Mouse (Mus musculus) mesoderm, embryonic 11.5 days (tissue): ENCODE data around the gene Neu4.
"Not testable (repeated sequence)": the region's sequence is repeated elsewhere in the genome, so short reads cannot be mapped to it uniquely, and the experiment has no call there.

Source experiments
- DNase-seq: peaks from one replicate; pipeline ENCODE4 v3.0.0-alpha.2; 2012; ENCODE audit warnings: low read depth, low spot score

Gene Neu4

GRCm38 (mm10) chr1:94020151-94020550 lies at the start of gene Neu4:
TSS of gene Neu4 (plus strand) at chr1:94020451.
- no peak for DNase-seq

- DNase-seq = not testable (repeated sequence)
These were observed 49.5 kb upstream of the Neu4 start for GRCm38 (mm10) chr1:93970797-93971196.

- DNase-seq = not testable (repeated sequence)
These were observed 44.5 kb upstream of the Neu4 start for GRCm38 (mm10) chr1:93975764-93976163.

- DNase-seq = not testable (repeated sequence)
These were observed 42.0 kb upstream of the Neu4 start for GRCm38 (mm10) chr1:93978287-93978686.

GRCm38 (mm10) chr1:93980932-93981331 lies 39.3 kb upstream of the Neu4 start:
- DNase-seq = not testable (repeated sequence)

- no peak for DNase-seq
These were observed 34.1 kb upstream of the Neu4 start for GRCm38 (mm10) chr1:93986167-93986566.

GRCm38 (mm10) chr1:93988786-93989185 lies 31.5 kb upstream of the Neu4 start:
- no peak for DNase-seq

GRCm38 (mm10) chr1:93990209-93990608 lies 30.0 kb upstream of the Neu4 start, which contains the start of gene Gal3st2c:
TSS of gene Gal3st2c (plus strand) at chr1:93990509.
- DNase-seq = not testable (repeated sequence)

DNA sequence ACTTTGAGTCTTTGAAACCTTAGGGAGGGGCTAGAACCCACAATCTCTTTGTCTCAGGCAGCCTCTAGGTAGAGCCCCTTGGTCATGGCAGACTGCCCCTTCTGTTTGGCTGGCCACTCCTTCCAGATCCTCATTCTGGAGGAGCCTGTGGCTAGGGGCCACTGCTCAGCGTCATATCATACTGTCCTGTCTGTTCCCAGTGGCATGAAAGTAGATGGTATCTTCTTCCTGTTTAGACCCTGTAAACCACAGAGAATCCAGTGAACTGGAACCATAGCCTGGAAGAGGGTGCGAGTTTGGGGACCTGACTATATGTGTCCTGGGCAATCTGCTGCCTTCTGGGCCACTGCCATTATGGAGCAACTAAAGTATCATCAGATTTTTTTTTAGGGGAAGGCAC lies 29.2 kb upstream of the Neu4 start:
- DNase-seq = not testable (repeated sequence)

- DNase-seq = not testable (repeated sequence)
These were observed 28.8 kb upstream of the Neu4 start for GRCm38 (mm10) chr1:93991491-93991890.

DNA sequence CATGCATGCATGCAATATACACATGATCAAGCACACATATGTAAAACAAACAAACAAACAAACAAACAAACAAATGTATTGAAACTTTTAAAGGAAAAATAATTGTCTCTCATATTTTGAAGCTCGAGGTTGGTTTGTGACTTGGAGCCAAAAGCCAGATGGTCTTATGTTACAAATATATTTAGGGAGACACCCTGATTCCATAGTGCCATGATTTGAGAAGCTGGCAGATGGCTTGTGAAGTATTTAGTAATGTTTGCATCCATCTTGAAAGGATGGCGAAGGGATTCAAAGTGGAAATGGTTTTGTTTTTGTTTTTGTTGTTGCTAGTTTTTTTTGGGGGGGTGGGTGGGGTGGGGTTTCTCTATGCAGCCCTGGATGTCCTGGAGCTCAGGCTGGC lies 19.2 kb upstream of the Neu4 start:
- DNase-seq = no peak

- DNase-seq = not testable (repeated sequence)
These were observed 14.2 kb upstream of the Neu4 start for GRCm38 (mm10) chr1:94005954-94006506.

DNA sequence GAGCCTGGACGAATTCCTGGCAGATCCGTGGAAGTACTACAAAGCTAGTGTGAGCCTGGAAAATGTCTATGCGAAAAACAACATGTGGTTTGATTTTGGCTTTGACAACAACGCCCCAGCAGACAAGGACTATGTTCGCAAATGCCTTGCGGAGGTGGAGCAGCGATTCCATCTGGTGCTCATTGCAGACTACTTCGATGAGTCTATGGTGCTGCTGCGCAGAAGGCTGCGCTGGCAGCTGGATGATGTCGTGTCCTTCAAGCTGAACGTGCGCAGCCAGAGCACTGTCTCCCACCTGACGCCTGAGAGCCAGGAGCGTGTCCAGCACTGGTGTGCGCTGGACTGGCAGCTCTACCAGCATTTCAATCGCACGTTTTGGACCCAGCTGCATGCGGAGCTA lies 11.4 kb upstream of the Neu4 start:
- not testable (repeated sequence) for DNase-seq

DNA sequence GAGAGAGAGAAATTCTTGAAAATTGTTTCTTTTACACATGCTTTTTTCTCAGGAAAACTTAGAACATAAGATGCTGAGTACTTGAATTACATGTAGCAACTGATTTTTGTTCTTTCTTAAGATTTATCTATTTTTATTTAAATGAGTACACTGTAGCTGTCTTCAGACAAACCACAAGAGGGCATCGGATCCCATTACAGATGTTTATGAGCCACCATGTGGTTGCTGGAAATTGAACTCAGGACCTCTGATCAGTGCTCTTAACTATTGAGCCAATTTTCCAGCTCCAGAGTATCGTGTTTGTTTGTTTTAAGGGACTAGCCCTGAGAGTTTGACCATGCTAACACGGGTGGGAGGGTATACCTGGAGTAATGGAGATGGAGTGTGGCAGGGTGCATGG lies 8.6 kb upstream of the Neu4 start:
- DNase-seq = no peak

- DNase-seq = no peak
These were observed 7.4 kb downstream of the Neu4 start for GRCm38 (mm10) chr1:94027506-94028108.

DNA sequence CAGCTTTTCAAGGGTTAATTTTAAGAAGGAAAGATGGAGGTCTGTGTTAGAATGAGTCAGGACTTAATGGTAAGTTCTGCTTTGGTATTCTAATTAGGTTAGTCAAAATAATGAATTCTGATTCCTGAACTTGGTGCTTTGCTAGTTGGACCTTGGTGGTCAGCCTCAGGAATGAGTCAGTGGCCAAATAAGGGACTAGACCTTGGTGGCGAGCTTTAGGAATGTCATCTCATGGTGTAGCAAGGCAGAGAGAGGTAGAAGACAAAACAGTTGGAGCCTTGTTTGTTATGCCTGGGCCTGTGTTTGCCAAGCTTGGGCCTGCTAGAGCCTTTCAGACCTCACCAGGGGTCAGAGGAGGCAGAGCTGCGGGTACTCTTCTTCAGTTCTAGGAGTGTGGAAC lies 8.5 kb downstream of the Neu4 start:
- no peak for DNase-seq

DNA sequence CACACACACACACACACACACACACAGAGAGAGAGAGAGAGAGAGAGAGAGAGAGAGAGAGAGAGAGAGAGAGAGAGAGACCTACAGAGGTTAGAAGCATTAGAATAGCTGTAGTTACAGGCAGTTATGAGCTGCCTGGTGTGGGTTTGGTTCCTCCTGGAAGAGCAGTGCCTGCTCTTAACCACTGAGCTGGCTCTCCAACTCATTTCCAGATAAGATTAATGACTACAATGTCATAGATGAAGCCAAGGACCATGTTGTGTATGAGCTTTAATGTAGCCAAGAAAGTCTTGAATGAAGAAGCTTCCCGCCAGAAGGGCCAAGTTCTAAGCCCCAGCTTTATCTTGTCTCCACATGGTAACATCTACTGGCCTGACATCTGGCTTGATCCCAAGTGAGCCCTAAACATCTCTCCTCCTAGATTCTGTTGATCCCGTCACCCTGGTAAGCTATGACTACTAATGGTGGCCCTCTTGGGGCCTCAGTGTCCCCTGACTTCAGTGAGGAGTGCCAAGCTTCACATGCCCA lies 12.9 kb downstream of the Neu4 start:
- DNase-seq = no peak

- DNase-seq = peak; percentile 86
These were observed 14.9 kb downstream of the Neu4 start for GRCm38 (mm10) chr1:94034984-94035743.

DNA sequence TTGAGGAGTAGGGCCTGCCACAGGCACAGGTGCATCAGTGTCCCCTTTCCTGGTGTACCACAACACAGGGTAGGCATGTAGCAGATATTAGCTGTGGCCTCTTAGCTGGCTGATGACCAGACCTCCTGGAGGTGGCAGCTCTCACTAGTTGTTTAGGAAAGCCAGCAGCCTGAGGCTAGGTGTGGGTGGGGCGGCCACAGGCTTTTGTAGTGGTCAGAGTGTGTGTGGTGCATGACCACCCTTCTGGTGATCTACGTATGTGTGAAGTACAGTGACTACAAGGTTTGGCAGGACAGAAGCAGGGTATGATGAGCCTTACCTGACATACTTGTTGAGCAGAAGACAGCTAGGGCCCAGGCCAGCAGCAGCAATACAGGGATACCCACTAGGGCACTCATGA lies 20.1 kb downstream of the Neu4 start:
- no peak for DNase-seq

- DNase-seq = no peak
These were observed 25.3 kb downstream of the Neu4 start for GRCm38 (mm10) chr1:94045559-94045958.

DNA sequence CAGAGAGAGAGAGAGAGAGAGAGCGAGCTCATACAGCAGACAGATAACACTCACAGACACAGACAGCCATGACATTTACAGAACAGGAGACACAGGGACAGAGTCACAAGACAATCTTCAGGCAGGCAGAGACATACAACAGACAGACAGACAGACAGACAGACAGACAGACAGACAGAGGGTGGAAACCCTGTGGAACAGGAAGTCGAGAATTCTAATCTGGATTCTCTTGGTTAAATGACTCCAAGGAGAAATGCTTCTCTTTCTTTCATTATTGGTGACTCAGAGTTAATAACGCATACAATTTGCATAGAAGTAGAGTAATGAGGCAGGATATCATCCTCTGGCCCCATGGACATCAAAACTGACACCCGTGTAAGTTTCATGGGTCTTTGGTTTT lies 26.3 kb downstream of the Neu4 start:
- DNase-seq = no peak

DNA sequence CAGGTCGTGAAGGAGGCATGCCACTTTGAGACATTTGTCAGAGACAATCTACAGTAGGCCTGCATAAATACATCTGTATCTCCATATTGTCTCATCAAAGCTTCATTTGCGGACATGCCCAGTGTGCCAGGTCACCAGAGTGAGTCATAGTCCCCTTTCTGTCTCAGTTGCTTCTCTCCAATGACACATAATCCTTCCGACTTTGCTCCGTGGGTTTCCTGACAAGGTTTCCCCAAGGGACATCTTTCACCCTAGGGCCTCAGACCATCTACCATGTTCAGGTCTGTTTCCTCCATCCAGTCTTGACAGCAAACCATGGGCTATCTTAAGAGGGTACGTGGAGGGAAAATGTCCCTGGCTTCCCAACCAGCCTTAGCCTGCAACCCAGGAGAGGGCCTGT lies 30.9 kb downstream of the Neu4 start:
- no peak for DNase-seq

DNA sequence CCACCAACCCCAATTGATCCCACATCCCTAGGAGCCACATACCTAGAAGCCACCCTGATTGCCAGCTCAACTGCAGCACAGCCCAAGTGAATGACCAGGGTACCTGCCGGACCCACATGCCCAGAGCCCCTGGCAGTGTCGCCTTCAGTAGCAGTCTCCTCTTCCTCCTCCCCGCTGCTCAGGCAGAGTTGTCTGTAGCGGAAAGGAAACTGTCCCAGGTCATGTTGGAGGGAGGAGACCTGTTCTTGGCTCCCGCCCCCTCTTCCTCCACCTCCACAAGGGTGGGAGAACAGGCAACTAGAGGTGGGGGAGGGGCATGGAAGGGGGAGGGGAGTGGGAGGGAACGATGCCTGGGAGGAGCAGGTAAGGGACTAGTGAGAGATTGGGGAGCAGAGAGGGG lies 32.1 kb downstream of the Neu4 start, which contains the start of gene Pdcd1:
Gene Pdcd1 (minus strand): TSS at position 181 of the 400 bp plus-strand sequence.
- no peak for DNase-seq
